Mouse (Mus musculus): ENCODE data around the gene Otud7b. TPM values are rescaled to one million over a fixed set of nuclear protein-coding genes. Genes with fewer than 3 reads are reported as not detected.

Gene Otud7b
- total and polyA plus RNA-seq, 2 experiments from 2014 or later, result 8.8 to 13.5 TPM

DNA sequence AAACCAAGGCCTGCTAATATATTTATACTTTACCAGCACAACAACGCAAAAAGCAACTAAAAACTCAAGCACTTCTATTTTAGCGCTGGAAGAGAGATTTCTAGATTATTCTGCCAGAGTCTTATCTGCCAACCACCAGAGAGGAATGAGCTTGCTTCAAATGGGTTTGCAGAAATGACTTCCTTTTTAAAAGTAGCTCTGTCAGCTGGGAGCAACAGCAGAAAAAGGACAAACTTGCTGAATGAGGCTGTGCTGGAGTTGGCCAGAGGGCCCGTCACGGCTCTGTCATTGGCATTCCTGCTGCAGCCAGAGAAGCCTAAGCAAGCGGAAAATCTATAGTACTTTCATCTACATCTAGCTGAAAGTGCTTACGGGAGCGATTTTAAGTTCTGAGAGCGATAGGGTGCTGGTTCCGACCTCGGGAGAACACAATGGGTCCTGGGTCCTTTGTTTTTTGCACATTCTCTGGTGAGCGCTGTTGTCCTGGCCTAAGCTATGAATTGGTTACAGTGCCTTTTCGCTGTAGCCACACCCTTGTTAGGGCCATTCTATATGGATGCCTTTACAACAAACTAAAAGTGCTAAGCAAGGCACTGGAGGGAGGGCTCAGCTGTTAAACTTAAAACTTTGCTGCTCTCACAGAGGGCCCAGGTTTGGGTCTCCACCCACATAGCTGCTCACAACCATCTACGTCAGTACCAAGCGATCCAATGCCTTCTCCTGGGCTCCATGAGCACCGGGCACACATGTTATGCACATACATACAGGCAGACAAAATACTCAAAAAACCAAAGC is 21.4 kb upstream of the Otud7b start:
- no peak overlapping the region for H3K27ac ChIP-seq (ENCODE audit: low read depth, low read length)
- ATAC-seq (no peak), DNase-seq (no peak)
- no peaks in the 10 kb centered on the region for H3K4me1 ChIP-seq (ENCODE audit: insufficient read depth)
- H3K27me3 ChIP-seq (ENCODE audit: insufficient read depth, low read length), result no peaks in the 10 kb centered on the region
- no peaks in the 10 kb centered on the region for H3K36me3 ChIP-seq (ENCODE audit: insufficient read depth)
- H3K9ac ChIP-seq, result no peak overlapping the region
- H3K4me2 ChIP-seq (ENCODE audit: low read depth), result no peak overlapping the region
- H3K9me3 ChIP-seq (ENCODE audit: low read length), result no peaks in the 10 kb centered on the region
- TF ChIP-seq CTCF (IDR thresholded peaks at IDR 0.05; ENCODE audit: low read depth), result no peak
- H3K4me3 ChIP-seq (ENCODE audit: low read depth, low read length), result no peak overlapping the region
- 66% methylated on average over 15 of the region's 15 CpGs for WGBS

DNA sequence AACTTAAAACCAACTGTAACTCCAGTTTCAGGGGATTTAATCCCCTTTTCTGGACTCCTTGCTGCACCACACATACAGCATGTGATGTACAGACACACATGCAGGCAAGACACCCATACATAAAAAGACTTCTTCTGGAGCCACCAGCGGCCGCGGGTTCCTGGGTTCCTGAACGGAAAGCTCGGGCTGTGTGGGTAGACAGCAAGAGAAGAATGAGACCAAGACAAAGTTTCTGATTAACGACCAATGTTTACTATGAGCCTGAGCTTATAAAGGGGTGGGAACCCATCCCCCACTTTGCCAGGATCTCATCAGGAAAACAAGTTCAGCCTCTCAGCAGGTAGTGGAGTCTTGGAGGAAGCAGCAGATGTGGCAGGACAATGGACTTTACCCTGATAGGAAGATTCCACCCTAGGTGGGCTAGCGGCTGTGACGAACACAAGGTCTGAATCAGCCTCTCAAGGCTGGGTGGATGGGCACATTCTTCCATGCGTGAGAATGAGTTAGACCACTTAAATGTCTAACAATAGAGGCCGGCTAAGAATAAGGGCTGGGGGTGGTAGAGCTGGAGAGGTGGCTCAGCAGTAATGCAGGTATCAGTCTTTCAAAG is 20.1 kb upstream of the Otud7b start:
- no peak for TF ChIP-seq CTCF (IDR thresholded peaks at IDR 0.05; ENCODE audit: low read depth)
- DNase-seq (no peak), ATAC-seq (no peak)
- H3K4me2 ChIP-seq (ENCODE audit: low read depth), result no peak overlapping the region
- H3K36me3 ChIP-seq (ENCODE audit: insufficient read depth), result no peaks in the 10 kb centered on the region
- no peak overlapping the region for H3K9ac ChIP-seq
- no peaks in the 10 kb centered on the region for H3K9me3 ChIP-seq (ENCODE audit: low read length)
- 80% methylated on average over 10 of the region's 10 CpGs for WGBS
- no peaks in the 10 kb centered on the region for H3K27me3 ChIP-seq (ENCODE audit: insufficient read depth, low read length)
- H3K4me1 ChIP-seq (ENCODE audit: insufficient read depth), result no peaks in the 10 kb centered on the region
- no peak overlapping the region for H3K4me3 ChIP-seq (ENCODE audit: low read depth, low read length)
- no peak overlapping the region for H3K27ac ChIP-seq (ENCODE audit: low read depth, low read length)

- Histone ChIP-seq H3K9me3 (ENCODE audit: low read length) (no peaks in the 10 kb centered on the region), H3K4me1 (ENCODE audit: insufficient read depth) (no peaks in the 10 kb centered on the region), H3K9ac (no peak overlapping the region), H3K4me3 (ENCODE audit: low read depth, low read length) (no peak overlapping the region), H3K27ac (ENCODE audit: low read depth, low read length) (no peak overlapping the region), H3K27me3 (ENCODE audit: insufficient read depth, low read length) (no peaks in the 10 kb centered on the region), H3K4me2 (ENCODE audit: low read depth) (no peak overlapping the region), H3K36me3 (ENCODE audit: insufficient read depth) (no peaks in the 10 kb centered on the region)
- 68% methylated on average over 2 of the region's 2 CpGs for WGBS
- DNase-seq (no peak), ATAC-seq (no peak)
- TF ChIP-seq CTCF (IDR thresholded peaks at IDR 0.05; ENCODE audit: low read depth), result no peak
These were observed 17.1 kb upstream of the Otud7b start for GRCm38 (mm10) chr3:96087219-96087618.

DNA sequence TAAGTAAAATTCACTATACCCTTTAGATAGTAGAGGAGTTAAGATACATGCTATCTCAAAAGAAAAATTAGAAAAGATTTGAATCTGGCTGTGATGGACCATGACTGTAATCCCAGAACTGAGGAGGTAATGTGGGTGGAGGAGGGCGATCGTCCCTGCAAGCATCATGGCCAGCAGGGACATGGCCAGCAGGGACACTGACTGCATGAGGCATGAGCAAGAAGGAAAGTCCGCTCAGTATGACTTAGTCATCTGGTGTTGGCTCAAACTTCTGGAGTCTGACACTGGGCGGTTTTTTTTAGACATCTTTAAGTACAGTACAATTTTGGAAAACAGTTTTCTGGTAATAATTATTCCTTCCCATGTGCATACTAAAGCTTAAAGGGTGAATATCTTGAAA is 16.5 kb upstream of the Otud7b start:
- no peaks in the 10 kb centered on the region for H3K4me1 ChIP-seq (ENCODE audit: insufficient read depth)
- no peak overlapping the region for H3K27ac ChIP-seq (ENCODE audit: low read depth, low read length)
- H3K4me2 ChIP-seq (ENCODE audit: low read depth), result no peak overlapping the region
- ATAC-seq (no peak), DNase-seq (no peak)
- H3K4me3 ChIP-seq (ENCODE audit: low read depth, low read length), result no peak overlapping the region
- H3K27me3 ChIP-seq (ENCODE audit: insufficient read depth, low read length), result no peaks in the 10 kb centered on the region
- no peaks in the 10 kb centered on the region for H3K36me3 ChIP-seq (ENCODE audit: insufficient read depth)
- H3K9me3 ChIP-seq (ENCODE audit: low read length), result no peaks in the 10 kb centered on the region
- WGBS, result 85% methylated on average over 4 of the region's 4 CpGs
- H3K9ac ChIP-seq, result no peak overlapping the region
- no peak for TF ChIP-seq CTCF (IDR thresholded peaks at IDR 0.05; ENCODE audit: low read depth)

GRCm38 (mm10) chr3:96089882-96090489 is 14.3 kb upstream of the Otud7b start:
- 69% methylated on average over 2 of the region's 2 CpGs for WGBS
- no peaks in the 10 kb centered on the region for H3K4me1 ChIP-seq (ENCODE audit: insufficient read depth)
- no peaks in the 10 kb centered on the region for H3K9me3 ChIP-seq (ENCODE audit: low read length)
- H3K27ac ChIP-seq (ENCODE audit: low read depth, low read length), result no peak overlapping the region
- no peak for DNase-seq
- peak; percentile 54 for TF ChIP-seq CTCF (IDR thresholded peaks at IDR 0.05; ENCODE audit: low read depth)
- no peak overlapping the region for H3K4me3 ChIP-seq (ENCODE audit: low read depth, low read length)
- no peak for ATAC-seq
- H3K4me2 ChIP-seq (ENCODE audit: low read depth), result no peak overlapping the region
- no peaks in the 10 kb centered on the region for H3K36me3 ChIP-seq (ENCODE audit: insufficient read depth)
- H3K27me3 ChIP-seq (ENCODE audit: insufficient read depth, low read length), result no peaks in the 10 kb centered on the region
- no peak overlapping the region for H3K9ac ChIP-seq

- ATAC-seq, result no peak
- Histone ChIP-seq H3K9ac (no peak overlapping the region), H3K27me3 (ENCODE audit: insufficient read depth, low read length) (no peaks in the 10 kb centered on the region), H3K36me3 (ENCODE audit: insufficient read depth) (no peaks in the 10 kb centered on the region), H3K4me1 (ENCODE audit: insufficient read depth) (no peaks in the 10 kb centered on the region), H3K4me3 (ENCODE audit: low read depth, low read length) (no peak overlapping the region), H3K27ac (ENCODE audit: low read depth, low read length) (no peak overlapping the region), H3K4me2 (ENCODE audit: low read depth) (no peak overlapping the region), H3K9me3 (ENCODE audit: low read length) (no peaks in the 10 kb centered on the region)
- WGBS, result 82% methylated on average over 2 of the region's 2 CpGs
- no peak for TF ChIP-seq CTCF (IDR thresholded peaks at IDR 0.05; ENCODE audit: low read depth)
- DNase-seq, result no peak
These were observed 13.2 kb upstream of the Otud7b start for GRCm38 (mm10) chr3:96091146-96091545.

DNA sequence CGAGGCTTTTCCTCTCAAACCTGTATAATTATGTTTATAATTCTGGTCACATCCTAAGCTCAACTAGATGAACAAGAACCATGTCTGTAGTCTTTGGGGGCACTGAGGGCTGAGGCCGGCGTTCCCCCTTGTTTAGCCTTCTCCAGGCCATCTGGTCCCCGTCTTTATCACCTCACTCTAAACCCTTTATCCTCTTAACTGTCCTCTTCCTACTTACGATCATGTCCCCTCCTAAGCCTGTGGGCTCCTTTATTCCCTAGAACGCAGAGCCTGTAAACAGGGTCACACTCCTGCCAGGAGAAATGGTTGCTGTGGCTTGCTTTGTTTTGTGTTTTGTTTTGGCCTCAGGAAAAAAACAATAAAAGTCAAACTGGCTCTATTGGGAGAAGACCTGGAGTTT is 12.4 kb upstream of the Otud7b start:
- Histone ChIP-seq H3K27ac (ENCODE audit: low read depth, low read length) (no peak overlapping the region), H3K4me1 (ENCODE audit: insufficient read depth) (no peaks in the 10 kb centered on the region), H3K4me3 (ENCODE audit: low read depth, low read length) (no peak overlapping the region), H3K36me3 (ENCODE audit: insufficient read depth) (no peaks in the 10 kb centered on the region), H3K9ac (no peak overlapping the region), H3K4me2 (ENCODE audit: low read depth) (no peak overlapping the region), H3K9me3 (ENCODE audit: low read length) (no peaks in the 10 kb centered on the region), H3K27me3 (ENCODE audit: insufficient read depth, low read length) (no peaks in the 10 kb centered on the region)
- WGBS, result 56% methylated on average over 6 of the region's 6 CpGs
- ATAC-seq (no peak), DNase-seq (no peak)
- no peak for TF ChIP-seq CTCF (IDR thresholded peaks at IDR 0.05; ENCODE audit: low read depth)

Measured in forebrain, postnatal 0 days (tissue).